Mouse (Mus musculus): Measurements from ENCODE around the gene Secisbp2l. TPM values are rescaled to one million over a fixed set of nuclear protein-coding genes. Genes with fewer than 3 reads are reported as not detected.

The Secisbp2l gene
- polyA plus RNA-seq, 1 experiment from 2014 or later, result 5.7 TPM

GRCm38 (mm10) chr2:125811332-125811731 lies 28.7 kb upstream of the Secisbp2l start:
- ATAC-seq (no peak), DNase-seq (no peak)
- WGBS (ENCODE audit: insufficient replicate concordance), result 29% methylated on average over 2 of the region's 2 CpGs
- H3K9ac ChIP-seq (replicated peaks), result no peak overlapping the region
- TF ChIP-seq EP300 (IDR thresholded peaks at IDR 0.05; ENCODE audit: low read depth) (no peak), CTCF (IDR thresholded peaks at IDR 0.05; ENCODE audit: low read depth) (no peak)
- H3K27me3 ChIP-seq (ENCODE audit: insufficient read depth, low read length), result no peaks in the 10 kb centered on the region
- H3K4me2 ChIP-seq (ENCODE audit: low read depth, low read length), result no peak overlapping the region
- no peaks in the 10 kb centered on the region for H3K9me3 ChIP-seq (ENCODE audit: low read length)
- H3K27ac ChIP-seq (ENCODE audit: low read depth), result no peak overlapping the region
- no peak overlapping the region for H3K4me3 ChIP-seq (ENCODE audit: low read depth, low read length)
- no peaks in the 10 kb centered on the region for H3K36me3 ChIP-seq (replicated peaks; ENCODE audit: insufficient read depth, low read length)
- H3K4me1 ChIP-seq (ENCODE audit: insufficient read depth), result 0 out of 2 replicates have a peak, but pooled peaks cover 3% of the 10 kb centered on the region

GRCm38 (mm10) chr2:125809551-125809950 lies 26.9 kb upstream of the Secisbp2l start:
- ATAC-seq, result no peak
- Histone ChIP-seq H3K4me3 (ENCODE audit: low read depth, low read length) (no peak overlapping the region), H3K36me3 (replicated peaks; ENCODE audit: insufficient read depth, low read length) (no peaks in the 10 kb centered on the region), H3K27ac (ENCODE audit: low read depth) (no peak overlapping the region), H3K27me3 (ENCODE audit: insufficient read depth, low read length) (no peaks in the 10 kb centered on the region), H3K9me3 (ENCODE audit: low read length) (no peaks in the 10 kb centered on the region), H3K4me1 (ENCODE audit: insufficient read depth) (0 out of 2 replicates have a peak, but pooled peaks cover 3% of the 10 kb centered on the region), H3K9ac (replicated peaks) (no peak overlapping the region), H3K4me2 (ENCODE audit: low read depth, low read length) (no peak overlapping the region)
- TF ChIP-seq CTCF (IDR thresholded peaks at IDR 0.05; ENCODE audit: low read depth), result no peak
- TF ChIP-seq EP300 (IDR thresholded peaks at IDR 0.05; ENCODE audit: low read depth), result no peak
- WGBS (ENCODE audit: insufficient replicate concordance), result 81% methylated on average over 7 of the region's 7 CpGs
- no peak for DNase-seq

GRCm38 (mm10) chr2:125805826-125806225 lies 23.2 kb upstream of the Secisbp2l start:
- Histone ChIP-seq H3K27me3 (ENCODE audit: insufficient read depth, low read length) (no peaks in the 10 kb centered on the region), H3K27ac (ENCODE audit: low read depth) (no peak overlapping the region), H3K9ac (replicated peaks) (no peak overlapping the region), H3K4me3 (ENCODE audit: low read depth, low read length) (no peak overlapping the region), H3K36me3 (replicated peaks; ENCODE audit: insufficient read depth, low read length) (no peaks in the 10 kb centered on the region), H3K9me3 (ENCODE audit: low read length) (no peaks in the 10 kb centered on the region), H3K4me2 (ENCODE audit: low read depth, low read length) (no peak overlapping the region), H3K4me1 (ENCODE audit: insufficient read depth) (no peaks in the 10 kb centered on the region)
- WGBS (ENCODE audit: insufficient replicate concordance), result 44% methylated on average over 1 of the region's 1 CpGs
- ATAC-seq (no peak), DNase-seq (no peak)
- TF ChIP-seq EP300 (IDR thresholded peaks at IDR 0.05; ENCODE audit: low read depth) (no peak), CTCF (IDR thresholded peaks at IDR 0.05; ENCODE audit: low read depth) (no peak)

- Histone ChIP-seq H3K4me2 (ENCODE audit: low read depth, low read length) (no peak overlapping the region), H3K9ac (replicated peaks) (no peak overlapping the region), H3K27ac (ENCODE audit: low read depth) (no peak overlapping the region), H3K4me3 (ENCODE audit: low read depth, low read length) (no peak overlapping the region), H3K9me3 (ENCODE audit: low read length) (no peaks in the 10 kb centered on the region), H3K27me3 (ENCODE audit: insufficient read depth, low read length) (no peaks in the 10 kb centered on the region), H3K36me3 (replicated peaks; ENCODE audit: insufficient read depth, low read length) (no peaks in the 10 kb centered on the region), H3K4me1 (ENCODE audit: insufficient read depth) (no peaks in the 10 kb centered on the region)
- TF ChIP-seq EP300 (IDR thresholded peaks at IDR 0.05; ENCODE audit: low read depth) (no peak), CTCF (IDR thresholded peaks at IDR 0.05; ENCODE audit: low read depth) (no peak)
- WGBS (ENCODE audit: insufficient replicate concordance), result 70% methylated on average over 4 of the region's 4 CpGs
- no peak for ATAC-seq
- no peak for DNase-seq
Observed at GRCm38 (mm10) chr2:125801947-125802346, 19.3 kb upstream of the Secisbp2l start.

- H3K27me3 ChIP-seq (ENCODE audit: insufficient read depth, low read length), result no peaks in the 10 kb centered on the region
- ATAC-seq, result no peak
Observed at GRCm38 (mm10) chr2:125801038-125801437, 18.4 kb upstream of the Secisbp2l start.

GRCm38 (mm10) chr2:125800428-125800827 lies 17.8 kb upstream of the Secisbp2l start:
- Histone ChIP-seq H3K9ac (replicated peaks) (no peak overlapping the region), H3K9me3 (ENCODE audit: low read length) (no peaks in the 10 kb centered on the region), H3K4me2 (ENCODE audit: low read depth, low read length) (no peak overlapping the region), H3K27me3 (ENCODE audit: insufficient read depth, low read length) (no peaks in the 10 kb centered on the region), H3K36me3 (replicated peaks; ENCODE audit: insufficient read depth, low read length) (no peaks in the 10 kb centered on the region), H3K4me1 (ENCODE audit: insufficient read depth) (no peaks in the 10 kb centered on the region), H3K27ac (ENCODE audit: low read depth) (no peak overlapping the region), H3K4me3 (ENCODE audit: low read depth, low read length) (no peak overlapping the region)
- TF ChIP-seq CTCF (IDR thresholded peaks at IDR 0.05; ENCODE audit: low read depth) (no peak), EP300 (IDR thresholded peaks at IDR 0.05; ENCODE audit: low read depth) (no peak)
- ATAC-seq (no peak), DNase-seq (no peak)
- WGBS (ENCODE audit: insufficient replicate concordance), result 60% methylated on average over 4 of the region's 4 CpGs

More at GRCm38 (mm10) chr2:125801038-125801437, 18.4 kb upstream of the Secisbp2l start:
- Histone ChIP-seq H3K4me1 (ENCODE audit: insufficient read depth) (no peaks in the 10 kb centered on the region), H3K4me3 (ENCODE audit: low read depth, low read length) (no peak overlapping the region), H3K27ac (ENCODE audit: low read depth) (no peak overlapping the region), H3K9ac (replicated peaks) (no peak overlapping the region), H3K9me3 (ENCODE audit: low read length) (no peaks in the 10 kb centered on the region), H3K4me2 (ENCODE audit: low read depth, low read length) (no peak overlapping the region), H3K36me3 (replicated peaks; ENCODE audit: insufficient read depth, low read length) (no peaks in the 10 kb centered on the region)
- DNase-seq, result no peak
- 61% methylated on average over 8 of the region's 8 CpGs for WGBS (ENCODE audit: insufficient replicate concordance)
- no peak for TF ChIP-seq EP300 (IDR thresholded peaks at IDR 0.05; ENCODE audit: low read depth)
- TF ChIP-seq CTCF (IDR thresholded peaks at IDR 0.05; ENCODE audit: low read depth), result no peak

- Histone ChIP-seq H3K4me1 (ENCODE audit: insufficient read depth) (peaks cover under 1% of the 10 kb centered on the region; the same call in 1 of the 2 replicates), H3K9me3 (ENCODE audit: low read length) (no peaks in the 10 kb centered on the region), H3K4me2 (ENCODE audit: low read depth, low read length) (no peak overlapping the region), H3K27ac (ENCODE audit: low read depth) (no peak overlapping the region), H3K4me3 (ENCODE audit: low read depth, low read length) (no peak overlapping the region), H3K9ac (replicated peaks) (no peak overlapping the region), H3K27me3 (ENCODE audit: insufficient read depth, low read length) (no peaks in the 10 kb centered on the region), H3K36me3 (replicated peaks; ENCODE audit: insufficient read depth, low read length) (no peaks in the 10 kb centered on the region)
- no peak for DNase-seq
- no peak for TF ChIP-seq EP300 (IDR thresholded peaks at IDR 0.05; ENCODE audit: low read depth)
- no peak for TF ChIP-seq CTCF (IDR thresholded peaks at IDR 0.05; ENCODE audit: low read depth)
- ATAC-seq, result no peak
Observed at GRCm38 (mm10) chr2:125797872-125798271, 15.2 kb upstream of the Secisbp2l start.
